Mouse (Mus musculus): Measurements from ENCODE around the gene Zfp882.
"Not testable (repeated sequence)": the region's sequence is repeated elsewhere in the genome, so short reads cannot be mapped to it uniquely, and the experiment has no call there.

The Zfp882 gene

DNA sequence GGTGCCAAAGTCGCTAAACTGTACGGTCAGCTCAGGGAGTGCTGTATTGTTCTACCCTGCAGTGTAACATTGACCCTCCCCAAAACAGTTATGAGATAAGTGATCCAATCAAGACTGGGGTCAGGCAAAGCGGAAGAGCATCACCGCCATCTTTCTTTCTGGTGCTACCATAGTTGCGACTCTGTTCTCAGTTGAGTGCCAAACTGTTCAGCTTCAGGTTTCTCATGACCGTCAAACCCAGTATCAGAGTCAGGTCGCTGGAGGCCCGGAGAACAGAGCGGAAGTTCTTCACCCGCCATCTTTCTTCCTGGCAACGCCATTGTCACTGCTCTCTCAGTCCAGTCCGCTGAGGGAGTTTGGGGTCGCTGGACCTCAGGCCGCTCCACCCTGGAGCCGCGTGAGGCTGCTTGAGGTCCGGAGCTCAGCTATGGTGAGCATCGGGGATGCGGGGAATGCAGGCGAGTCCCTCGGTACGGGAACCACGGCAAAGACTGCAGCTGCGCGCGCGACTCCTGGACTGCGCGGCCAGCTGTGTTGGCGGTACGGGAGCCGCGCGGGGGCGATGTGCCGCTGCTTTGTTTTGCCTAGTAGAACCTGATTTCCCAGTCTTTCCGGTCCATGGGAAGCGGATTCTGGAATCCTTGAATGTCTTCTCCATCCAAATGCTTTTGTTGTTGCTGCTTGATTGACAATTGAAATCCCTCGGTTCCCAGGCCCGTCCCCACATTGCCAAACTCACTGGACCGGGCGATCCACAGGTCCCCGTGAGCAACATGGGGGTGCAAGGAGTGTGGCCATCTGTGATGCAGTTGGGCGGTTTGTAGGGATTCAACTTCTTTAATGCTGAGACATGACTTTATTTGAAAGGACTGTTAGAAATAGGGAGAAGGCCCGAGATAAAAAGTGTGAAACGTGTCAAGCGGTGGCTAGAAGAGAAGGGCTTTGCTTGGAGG is at the start of gene Zfp882, which contains the start of gene Zfp617:
TSS of gene Zfp882 (plus strand) at position 300 of the 953 bp plus-strand sequence.
TSS of gene Zfp617 (plus strand) at position 327 of the 953 bp plus-strand sequence.
- peak; percentile 96 for DNase-seq

DNA sequence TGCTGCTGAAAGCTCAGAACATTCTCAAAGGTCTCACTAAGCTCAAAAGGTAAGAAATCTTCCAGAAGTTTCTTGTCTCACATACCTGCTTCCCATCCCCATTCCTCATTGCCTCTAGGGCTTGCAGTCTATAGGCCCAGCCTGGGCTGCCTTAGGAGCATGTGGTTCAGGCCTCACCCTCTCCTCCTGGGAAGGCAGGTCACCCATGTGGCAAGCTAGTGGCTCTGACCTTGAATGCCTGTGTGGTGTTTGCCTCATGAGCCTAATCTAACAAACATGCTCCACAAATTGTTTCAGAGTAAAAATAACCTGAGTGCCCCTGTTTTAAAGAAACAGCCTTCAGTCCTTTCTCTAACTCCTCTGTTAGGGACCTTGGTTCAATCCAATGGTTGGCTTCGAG is 46.9 kb upstream of the Zfp882 start:
- DNase-seq: not testable (repeated sequence)

DNA sequence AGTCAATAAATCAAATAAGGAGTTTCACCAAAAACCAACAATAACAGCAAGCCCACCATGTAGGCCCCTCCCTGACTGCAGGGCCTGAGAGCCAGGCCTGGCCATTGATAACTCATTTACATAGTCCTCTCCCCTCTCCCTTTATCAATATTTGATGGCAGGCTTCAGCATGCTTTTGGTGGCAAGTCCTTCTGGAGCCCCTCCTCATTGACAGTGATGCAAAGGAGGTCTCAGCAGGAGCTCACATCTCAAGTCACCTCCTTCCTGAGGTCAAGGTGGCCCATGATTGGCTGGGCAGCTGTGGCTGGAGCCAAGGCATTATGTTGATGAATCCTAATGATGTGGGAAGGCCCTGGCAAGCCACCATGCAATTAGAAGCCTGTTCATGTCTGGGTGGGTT is 46.4 kb upstream of the Zfp882 start:
- peak; percentile 53 for DNase-seq

DNA sequence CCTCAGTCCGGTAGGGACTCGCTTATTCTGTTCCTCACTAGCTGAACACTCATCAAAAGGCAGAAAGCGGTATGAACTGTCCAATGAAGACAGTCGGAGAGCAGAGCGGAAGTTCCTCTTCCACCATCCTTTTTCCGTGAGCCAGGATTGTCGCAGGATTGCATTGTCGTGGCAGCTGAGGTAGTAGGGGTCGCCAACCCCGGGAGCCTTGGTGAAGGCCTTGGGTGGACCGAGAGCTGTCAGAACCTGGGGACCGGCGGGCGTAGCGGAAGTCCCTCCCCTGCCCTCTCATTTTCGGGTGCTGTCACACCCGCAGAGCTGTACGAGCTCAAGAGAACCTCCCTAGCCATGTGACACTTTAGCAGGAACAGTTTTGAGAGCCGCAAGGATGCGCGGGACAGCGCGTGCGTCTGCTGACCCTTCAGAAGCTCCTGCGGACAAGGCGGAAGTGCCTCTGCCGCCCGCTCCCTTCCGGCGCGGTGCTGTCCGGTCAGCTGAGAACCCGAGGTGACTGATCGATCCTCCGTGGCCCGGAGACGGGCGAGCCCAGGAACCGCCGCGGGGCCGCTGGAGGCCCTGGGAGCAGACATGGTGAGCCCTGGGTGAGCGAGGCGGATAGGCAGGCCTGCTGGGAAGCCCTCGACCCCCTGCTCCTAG is 26.7 kb upstream of the Zfp882 start, which contains the start of gene Zfp709:
TSS of gene Zfp709 (plus strand) at position 402 of the 657 bp plus-strand sequence.
- peak; percentile 84 for DNase-seq

DNA sequence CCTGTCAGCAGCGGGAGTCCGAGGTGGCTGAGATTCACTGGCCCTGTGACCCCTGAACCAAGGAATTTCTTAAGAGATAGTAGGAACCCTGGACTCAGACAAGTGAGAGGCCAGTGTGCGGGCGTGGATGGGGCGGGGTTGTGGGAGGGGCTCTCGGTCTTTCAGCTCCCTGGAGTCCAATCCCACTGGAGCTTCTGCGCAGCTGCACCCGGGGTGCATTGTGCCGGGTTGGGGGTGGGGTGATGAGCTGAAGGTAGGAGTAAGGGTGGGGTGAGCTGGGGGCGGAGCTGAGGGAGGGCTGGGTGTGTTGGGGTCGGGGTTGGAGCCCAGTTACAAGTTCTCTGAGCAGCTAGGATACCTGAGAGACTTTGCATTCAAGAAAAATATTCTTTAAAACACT is 7.7 kb upstream of the Zfp882 start:
- DNase-seq: not testable (repeated sequence)

DNA sequence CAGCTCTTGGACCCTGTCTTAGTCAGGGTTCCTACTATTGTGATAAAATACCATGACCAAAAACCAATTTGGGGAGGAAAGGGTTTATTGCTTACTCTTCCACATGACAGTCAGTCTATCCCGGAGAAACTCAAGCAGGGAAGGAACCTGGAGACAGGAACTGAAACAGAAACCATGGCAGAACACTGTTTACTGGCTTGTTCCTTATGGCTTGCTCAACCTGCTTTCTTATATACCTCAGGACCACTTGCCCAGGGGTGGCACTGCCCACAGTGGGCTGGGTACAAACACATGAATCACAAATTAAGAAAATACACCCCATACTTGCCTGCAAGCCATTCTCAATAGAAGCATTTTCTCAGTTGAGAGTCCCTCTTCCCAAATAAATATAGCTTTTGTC is 5.3 kb upstream of the Zfp882 start:
- DNase-seq: not testable (repeated sequence)

DNA sequence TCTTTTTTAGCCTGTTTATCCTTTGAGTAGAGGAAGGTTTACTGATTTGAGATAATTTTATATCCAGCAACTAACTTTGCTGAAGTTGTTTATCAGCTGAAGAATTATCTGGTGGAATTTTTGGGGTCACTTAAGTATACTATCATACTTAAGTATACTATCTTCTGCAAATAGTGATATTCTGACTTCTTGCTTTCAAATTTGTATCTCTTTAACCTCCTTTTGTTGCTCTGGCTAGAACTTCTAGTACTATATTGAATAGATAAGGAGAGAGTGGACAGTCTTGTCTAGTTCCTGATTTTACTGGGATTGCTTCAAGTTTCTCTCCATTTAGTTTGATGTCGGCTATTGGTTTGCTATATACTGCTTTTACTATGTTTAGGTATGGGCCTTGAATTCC is 1.6 kb upstream of the Zfp882 start:
- no peak for DNase-seq

DNA sequence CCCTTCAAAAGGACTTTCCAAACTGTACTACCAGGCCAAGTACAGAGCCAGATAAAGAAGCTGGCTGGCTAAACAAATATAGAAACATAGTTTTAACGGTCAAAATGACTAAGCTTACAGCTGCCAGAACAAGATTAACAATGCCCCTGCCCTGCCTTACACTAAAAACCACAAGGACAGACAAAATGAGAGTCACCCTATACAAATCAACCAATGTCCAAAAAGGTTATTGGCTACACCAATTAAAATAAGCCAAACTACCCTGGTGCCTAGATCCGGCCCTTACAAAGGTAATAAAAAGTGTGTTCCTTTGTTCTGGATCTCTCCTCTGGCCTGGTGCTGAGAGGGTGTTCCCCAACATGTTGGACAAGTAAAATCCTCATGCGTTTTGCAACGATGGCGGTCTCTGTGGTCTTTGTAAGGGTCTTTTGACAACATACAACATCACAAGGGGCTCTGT is 580 bp upstream of the Zfp882 start:
- no peak for DNase-seq

DNA sequence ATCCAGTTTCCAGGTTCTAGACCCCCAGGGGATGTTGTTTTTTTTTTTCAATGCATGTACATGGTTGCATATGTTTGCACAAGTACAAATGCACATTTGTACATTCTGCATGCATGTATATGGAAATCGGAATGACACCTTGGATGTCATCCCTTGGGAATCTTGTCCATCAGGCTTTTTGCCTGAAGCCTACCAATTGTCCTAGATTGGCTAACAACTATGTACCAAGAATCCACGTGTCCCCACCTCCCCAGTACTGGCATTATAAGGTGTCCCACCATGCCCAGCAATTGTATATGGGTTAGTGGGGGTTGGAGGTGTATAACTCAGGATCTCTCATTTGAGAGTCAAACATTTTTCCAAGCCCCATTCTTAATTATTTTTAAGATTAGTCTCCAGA is 3.9 kb downstream of the Zfp882 start:
- DNase-seq: no peak

DNA sequence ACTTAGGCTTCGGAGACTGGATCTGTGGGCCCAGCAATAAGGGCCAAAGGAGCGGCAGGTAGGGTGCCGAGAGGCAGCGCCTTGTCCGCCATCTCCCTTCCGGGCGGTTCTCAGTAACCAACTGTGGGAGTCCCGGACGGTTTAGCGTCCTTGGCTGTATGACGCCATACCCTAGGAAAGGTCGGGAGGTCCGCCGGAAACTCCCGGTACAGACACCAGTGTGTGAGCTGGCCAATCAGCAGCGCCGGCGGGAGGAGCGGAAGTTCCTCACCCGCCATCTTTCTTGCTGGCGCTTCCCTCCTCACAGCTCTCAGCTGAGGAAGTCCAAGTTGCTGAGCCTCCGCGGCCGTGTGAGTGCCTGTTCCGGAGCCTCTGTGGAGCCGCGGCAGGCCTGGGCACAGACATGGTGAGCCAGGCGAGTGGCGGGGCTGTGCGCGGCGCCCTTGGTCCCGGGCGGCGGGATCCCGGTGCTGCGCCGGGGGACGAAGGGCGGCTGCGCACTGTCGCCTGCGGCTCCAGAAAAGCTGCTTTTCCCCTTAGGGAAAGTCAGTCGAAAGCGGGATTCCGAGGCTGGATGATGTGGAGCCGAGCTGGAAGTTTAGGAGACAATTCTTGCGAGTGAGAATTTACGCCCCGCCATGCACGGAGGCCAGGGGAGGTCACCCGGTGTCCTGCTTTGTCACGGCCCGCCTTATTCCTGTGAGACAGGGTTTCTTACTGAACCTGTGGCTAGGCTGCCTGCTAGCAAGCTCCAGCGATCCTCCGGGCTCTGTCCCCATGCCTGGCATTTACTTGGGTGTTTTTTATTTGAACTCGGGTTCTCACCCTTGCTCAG is 14.4 kb downstream of the Zfp882 start:
- peak; percentile 97 for DNase-seq

DNA sequence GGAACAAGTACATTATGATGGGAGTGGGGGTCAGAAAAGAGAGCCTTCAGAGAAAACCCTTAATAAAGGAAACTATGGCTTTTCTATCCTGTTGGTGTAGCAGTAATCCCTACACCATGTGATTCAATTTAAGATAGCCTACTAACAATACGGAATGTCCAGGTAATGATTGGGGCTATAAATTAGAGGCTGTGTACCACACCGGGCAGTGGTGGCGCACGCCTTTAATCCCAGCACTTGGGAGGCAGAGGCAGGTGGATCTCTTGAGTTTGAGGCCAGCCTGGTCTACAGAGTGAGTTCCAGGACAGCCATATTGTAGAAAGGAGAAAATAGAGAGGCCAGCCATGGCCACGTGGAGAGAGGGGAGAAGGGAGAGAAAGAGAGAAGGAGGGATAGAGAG is 17.4 kb downstream of the Zfp882 start:
- no peak for DNase-seq

DNA sequence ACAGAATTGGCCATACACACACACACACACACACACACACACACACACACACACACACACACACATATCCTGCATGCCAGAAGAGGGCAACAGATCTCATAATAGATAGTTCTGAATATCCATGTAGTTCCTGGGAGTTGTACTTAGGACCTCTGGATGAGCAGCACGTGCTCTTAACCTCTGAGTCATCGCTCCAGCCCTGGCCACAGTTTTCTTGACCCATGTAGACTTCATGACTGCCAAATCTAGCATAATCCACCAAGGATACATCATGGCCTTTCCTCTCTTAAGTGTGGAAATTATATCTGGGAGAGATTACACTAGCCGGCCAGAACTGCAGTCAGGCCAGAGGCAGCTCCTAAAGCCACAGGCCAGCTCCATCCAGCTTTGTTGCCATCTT is 18.1 kb downstream of the Zfp882 start:
- DNase-seq: no peak

DNA sequence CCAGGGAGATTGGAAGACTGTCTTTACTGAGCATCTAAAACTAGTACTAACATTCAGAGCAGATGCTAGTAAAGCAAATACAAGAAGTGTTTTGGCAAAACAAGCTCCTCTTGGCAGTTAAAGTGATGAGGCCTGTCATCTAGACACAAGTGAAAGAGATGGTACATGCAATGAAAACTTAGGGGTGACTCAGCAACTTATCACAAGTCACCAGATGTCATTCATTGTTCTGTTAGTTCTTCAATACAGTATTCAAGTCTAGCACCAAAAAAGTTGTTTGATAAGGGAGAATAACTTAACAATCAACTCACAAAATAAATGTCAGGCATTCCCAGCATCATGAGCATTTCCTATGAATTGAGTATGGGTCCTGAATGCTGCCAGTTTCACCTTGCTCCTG is 19.4 kb downstream of the Zfp882 start:
- no peak for DNase-seq

DNA sequence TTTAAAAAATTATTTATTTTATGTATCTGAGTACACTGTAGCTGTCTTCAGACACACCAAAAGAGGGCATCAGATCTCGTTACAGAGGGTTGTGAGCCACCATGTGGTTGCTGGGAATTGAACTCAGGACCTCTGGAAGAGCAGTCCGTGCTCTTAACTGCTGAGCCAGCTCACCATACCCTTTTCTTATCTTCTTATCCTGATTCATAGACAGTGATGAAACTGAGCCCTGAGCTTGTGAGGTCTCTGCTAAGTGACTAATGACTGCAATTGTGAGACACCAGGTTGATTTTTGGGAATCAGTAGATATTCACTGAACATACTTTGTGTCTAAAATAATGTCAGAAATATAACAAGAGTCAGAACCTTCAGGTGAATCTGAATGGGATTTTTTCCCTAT is 29.6 kb downstream of the Zfp882 start:
- DNase-seq: not testable (repeated sequence)

DNA sequence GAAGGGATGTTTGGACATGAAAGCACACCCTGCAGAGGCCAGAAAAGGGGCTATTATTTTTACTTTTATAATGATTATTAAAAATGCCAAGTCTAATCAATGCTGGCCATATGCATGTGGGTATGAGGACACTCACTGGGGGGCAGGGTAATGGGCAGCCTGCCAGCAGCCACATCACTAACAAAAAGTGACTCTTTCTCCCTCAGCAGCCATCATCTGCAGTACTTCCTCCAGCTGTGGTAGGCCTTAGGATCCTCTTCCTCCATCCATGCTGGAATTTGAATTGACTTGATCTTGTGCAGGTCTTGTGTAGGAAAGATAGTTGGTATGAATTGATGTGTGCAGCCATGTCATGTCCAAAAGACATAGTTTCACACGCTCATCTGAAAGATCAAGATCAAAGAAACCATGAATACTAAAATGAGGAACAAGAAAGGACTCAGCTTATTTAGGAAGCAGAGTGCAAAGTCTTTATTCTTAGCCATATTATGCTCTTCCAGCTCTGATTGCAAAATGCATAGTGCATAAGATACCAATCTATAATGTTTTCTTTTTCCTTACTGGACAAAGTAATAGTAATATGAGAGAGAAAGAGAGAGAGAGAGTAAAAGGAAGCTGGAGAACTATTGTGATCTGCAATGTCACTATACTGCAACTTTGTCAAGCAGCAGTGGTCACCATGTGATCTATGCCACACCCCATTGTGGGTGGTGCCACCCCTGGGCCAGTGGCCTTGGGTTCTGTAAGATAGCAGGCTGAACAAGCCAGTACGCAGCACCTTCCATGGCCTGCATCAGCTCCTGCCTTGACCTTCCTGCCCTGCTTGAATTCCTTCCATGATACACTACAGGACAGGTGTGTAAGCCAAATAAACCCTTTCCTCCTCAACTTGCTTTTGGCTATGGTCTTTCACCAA is 32.1 kb downstream of the Zfp882 start:
- no peak for DNase-seq

DNA sequence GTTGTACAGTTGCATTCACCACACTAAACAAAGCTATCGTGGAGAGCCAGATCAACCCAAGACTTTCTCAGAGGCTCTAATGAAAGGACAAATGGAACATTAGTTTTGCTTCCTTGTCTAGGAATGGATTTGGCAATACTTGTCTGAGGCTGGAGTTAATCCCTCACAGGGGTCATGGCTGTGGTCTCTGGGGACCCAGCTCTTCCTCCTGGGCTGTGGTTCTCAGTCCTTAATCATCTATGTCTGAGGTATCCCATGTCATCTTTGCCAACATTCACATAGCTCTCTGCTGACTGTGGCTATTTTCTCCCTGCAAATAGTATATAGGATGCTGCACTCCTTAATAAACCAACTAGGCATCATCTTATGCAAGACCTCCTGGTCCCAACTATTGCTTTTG is 33.4 kb downstream of the Zfp882 start:
- no peak for DNase-seq

DNA sequence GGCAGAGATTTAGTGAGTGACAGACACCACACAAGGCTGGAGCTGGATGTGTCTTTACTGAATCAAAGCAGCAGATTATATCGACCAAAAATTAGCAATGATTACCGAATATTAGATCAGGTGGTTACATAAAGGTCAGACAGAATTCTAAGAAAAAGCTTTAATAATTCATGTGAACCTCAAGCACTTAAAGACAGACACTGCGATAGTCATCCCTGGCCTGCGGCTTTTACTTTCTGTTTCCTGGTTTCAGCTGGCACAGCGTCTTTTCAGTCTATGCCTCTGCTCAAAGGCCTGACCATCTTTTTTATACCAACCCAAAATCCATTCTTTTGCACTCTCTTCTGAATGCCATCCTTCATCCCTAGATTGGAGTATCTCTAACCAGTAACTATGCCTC is 40.2 kb downstream of the Zfp882 start:
- DNase-seq: no peak

DNA sequence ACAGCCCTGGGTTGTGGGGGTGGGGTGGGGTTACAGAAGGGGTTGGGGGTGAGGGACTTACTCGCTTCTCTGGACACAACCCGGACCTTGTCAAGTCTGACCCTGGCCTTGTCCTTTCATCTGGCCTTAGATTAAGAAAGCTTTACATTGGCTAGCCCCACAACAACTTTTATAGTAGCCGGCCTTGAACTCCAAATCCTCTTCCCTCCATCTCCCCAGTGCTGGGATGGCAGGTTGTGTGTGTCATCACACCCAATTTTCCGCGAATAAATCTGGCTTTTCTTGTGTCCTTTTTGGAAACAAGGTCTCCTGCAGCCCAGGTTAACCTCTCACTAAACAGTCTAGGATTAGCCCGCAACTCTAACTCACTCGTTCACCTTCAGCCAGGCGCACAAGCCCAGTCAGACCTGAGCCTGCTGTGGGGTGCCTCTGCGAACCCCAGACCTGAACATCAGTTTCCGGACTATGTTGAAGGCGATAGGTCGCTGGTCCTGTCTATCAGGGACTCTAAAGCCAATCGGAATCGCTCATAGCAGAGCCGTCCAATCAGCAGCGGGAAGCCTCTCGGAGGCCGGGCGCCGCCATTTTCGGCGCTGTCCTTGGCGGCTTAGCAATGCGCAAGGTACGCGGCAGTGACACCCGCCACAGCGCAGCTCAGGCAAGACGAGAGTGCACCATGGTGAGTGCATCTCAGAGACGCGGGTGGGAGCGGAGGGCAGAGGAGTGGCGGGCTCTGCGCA is 42.2 kb downstream of the Zfp882 start, which contains the start of gene Zfp961:
TSS of gene Zfp961 (plus strand) at position 557 of the 740 bp plus-strand sequence.
- DNase-seq: peak; percentile 100

DNA sequence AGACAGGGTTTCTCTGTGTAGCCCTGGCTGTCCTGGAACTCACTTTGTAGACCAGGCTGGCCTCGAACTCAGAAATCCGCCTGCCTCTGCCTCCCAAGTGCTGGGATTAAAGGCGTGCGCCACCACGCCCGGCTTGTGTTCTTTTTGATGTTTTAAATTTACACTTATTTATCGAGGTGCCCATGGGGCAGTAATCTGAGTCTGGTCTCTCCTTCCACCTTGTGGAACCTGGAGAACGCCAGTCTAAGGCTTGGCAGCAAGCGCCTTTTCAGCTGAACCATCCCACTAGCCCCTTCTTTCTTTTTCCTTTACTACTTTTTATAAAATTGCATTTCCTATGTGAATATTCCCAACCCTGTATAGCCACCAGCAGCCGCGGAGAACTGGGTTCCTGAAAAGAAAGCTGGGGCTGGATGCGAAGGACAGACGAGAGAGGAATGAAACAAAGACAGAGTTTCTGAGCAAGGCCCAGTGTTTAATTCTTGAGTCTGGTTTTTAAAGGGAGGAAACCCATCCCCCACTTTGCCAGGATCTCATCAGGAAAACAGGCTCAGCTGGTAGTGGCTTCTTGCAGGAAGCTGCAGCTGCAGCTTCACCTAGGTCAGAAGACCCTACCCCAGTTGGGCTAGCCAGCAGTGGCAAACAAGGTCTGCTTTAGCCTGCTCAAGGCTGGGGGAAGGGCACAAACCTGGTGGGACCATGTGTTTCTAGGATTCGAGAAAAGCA is 43.2 kb downstream of the Zfp882 start:
- DNase-seq: peak; percentile 16

DNA sequence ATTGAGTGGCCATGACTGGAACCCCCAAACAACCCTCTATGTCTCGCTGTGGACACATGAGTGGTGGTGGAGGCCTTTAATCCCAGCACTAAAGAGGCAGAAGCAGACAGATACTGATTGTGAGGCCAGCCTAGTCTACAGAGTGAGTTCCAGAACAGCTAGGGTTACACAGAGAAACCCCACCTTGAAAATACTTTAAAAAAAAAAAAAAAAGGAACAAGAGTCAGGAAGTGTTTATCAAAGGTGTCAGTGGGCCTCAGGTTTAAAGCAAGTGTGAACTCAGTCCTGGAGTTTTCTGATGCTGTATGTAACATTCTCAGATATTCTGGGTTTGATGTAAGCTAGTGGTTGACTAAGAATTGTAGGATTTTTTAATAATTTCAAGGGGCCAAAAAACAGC is 44.1 kb downstream of the Zfp882 start:
- DNase-seq: no peak

All from retina, postnatal 1 day (tissue).